Mouse (Mus musculus) forebrain, embryonic 16.5 days (tissue): ENCODE data around the gene 1300017J02Rik. TPM values are rescaled to one million over a fixed set of nuclear protein-coding genes. Genes with fewer than 3 reads are reported as not detected.

Experiments
- ATAC-seq: fragments of 200-750 bp; cut with Nextera tagmentation; 2 replicates; pipeline ENCODE4 v1.8.0; 2017; ENCODE audit warnings: mild to moderate bottlenecking, moderate library complexity
- H3K27ac ChIP-seq: fragments of 300-500 bp; sonication (generic); 2 replicates; pipeline ENCODE4 v1.5.1; 2014; ENCODE audit warnings: low read length, control low read depth
- H3K27me3 ChIP-seq: fragments of 300-500 bp; sonication (generic); replicated peaks from 2 replicates; pipeline ENCODE4 v1.6.1; 2014; ENCODE audit warnings: low read length; ENCODE audit not compliant: control insufficient read depth, insufficient read depth
- H3K36me3 ChIP-seq: fragments of 300-500 bp; sonication (generic); 2 replicates; pipeline ENCODE4 v1.6.1; 2014; ENCODE audit not compliant: control insufficient read depth, insufficient read depth
- H3K4me1 ChIP-seq: fragments of 300-500 bp; sonication (generic); replicated peaks from 2 replicates; pipeline ENCODE4 v1.6.1; 2014; ENCODE audit warnings: low read length; ENCODE audit not compliant: control insufficient read depth, insufficient read depth
- H3K4me2 ChIP-seq: fragments of 300-500 bp; sonication (generic); 2 replicates; pipeline ENCODE4 v1.6.1; 2014; ENCODE audit warnings: mild to moderate bottlenecking, low read length, control low read depth
- H3K4me3 ChIP-seq: fragments of 300-500 bp; sonication (generic); replicated peaks from 2 replicates; pipeline ENCODE4 v1.5.1; 2014; ENCODE audit warnings: mild to moderate bottlenecking, low read length, control low read depth
- H3K9ac ChIP-seq: fragments of 300-500 bp; sonication (generic); replicated peaks from 2 replicates; pipeline ENCODE4 v1.6.1; 2014; ENCODE audit warnings: low read depth, low read length, control low read depth
- H3K9me3 ChIP-seq: fragments of 300-500 bp; sonication (generic); 2 replicates; pipeline ENCODE4 v1.6.1; 2016; ENCODE audit warnings: low read length; ENCODE audit not compliant: control insufficient read depth
- WGBS: fragments of 180-500 bp; shearing (Covaris S2); extraction: QIAGEN DNeasy Blood & Tissue Kit; methylation state at CpG from one replicate; pipeline ENCODE4 v1.1.7; 2014; 5-methylcytosine and 5-hydroxymethylcytosine counted together
- polyA plus RNA-seq: library from polyadenylated mRNA; unstranded; fragments of >200 nt; fragmentation: Nextera tagmentation; extraction: Ambion mirVana; gene quantifications from 2 replicates; pipeline ENCODE4 v1.2.1, GENCODE M21; 2015

1300017J02Rik gene
- polyA plus RNA-seq, 1 experiment from 2014 or later: 1.1 TPM

GRCm38 (mm10) chr9:103228370-103229003 is 76.4 kb downstream of the 1300017J02Rik start:
- no peaks in the 10 kb centered on the region for H3K27me3 ChIP-seq
- no peak overlapping the region for H3K9ac ChIP-seq
- H3K4me1 ChIP-seq: peaks cover 9% of the 10 kb centered on the region; the same call in 1 of the 2 replicates
- no peak overlapping the region for H3K27ac ChIP-seq
- H3K4me2 ChIP-seq: no peak overlapping the region
- H3K9me3 ChIP-seq: no peaks in the 10 kb centered on the region
- 79% methylated on average over 13 of the region's 13 CpGs for WGBS
- no peak overlapping the region for H3K4me3 ChIP-seq
- ATAC-seq: no peak
- no peaks in the 10 kb centered on the region for H3K36me3 ChIP-seq

- Histone ChIP-seq H3K27me3 (no peaks in the 10 kb centered on the region), H3K4me2 (no peak overlapping the region), H3K36me3 (no peaks in the 10 kb centered on the region), H3K9ac (no peak overlapping the region), H3K4me3 (no peak overlapping the region), H3K27ac (no peak overlapping the region), H3K4me1 (peaks cover 9% of the 10 kb centered on the region; the same call in 1 of the 2 replicates), H3K9me3 (no peaks in the 10 kb centered on the region)
- ATAC-seq: no peak
- WGBS: 93% methylated on average over 16 of the region's 16 CpGs
Measured at GRCm38 (mm10) chr9:103227760-103228159, 77.1 kb downstream of the 1300017J02Rik start.

GRCm38 (mm10) chr9:103226806-103227205 is 78.1 kb downstream of the 1300017J02Rik start:
- Histone ChIP-seq H3K9me3 (no peaks in the 10 kb centered on the region), H3K4me2 (no peak overlapping the region), H3K27me3 (no peaks in the 10 kb centered on the region), H3K27ac (no peak overlapping the region), H3K9ac (no peak overlapping the region), H3K4me1 (peaks cover 9% of the 10 kb centered on the region; the same call in 1 of the 2 replicates), H3K4me3 (no peak overlapping the region), H3K36me3 (no peaks in the 10 kb centered on the region)
- 94% methylated on average over 15 of the region's 15 CpGs for WGBS
- no peak for ATAC-seq

- 65% methylated on average over 3 of the region's 3 CpGs for WGBS
- Histone ChIP-seq H3K36me3 (no peaks in the 10 kb centered on the region), H3K4me3 (no peak overlapping the region), H3K9me3 (no peaks in the 10 kb centered on the region), H3K27ac (no peak overlapping the region), H3K27me3 (no peaks in the 10 kb centered on the region), H3K9ac (no peak overlapping the region), H3K4me1 (peaks cover 6% of the 10 kb centered on the region; the same call in 1 of the 2 replicates), H3K4me2 (no peak overlapping the region)
- no peak for ATAC-seq
Measured at GRCm38 (mm10) chr9:103225464-103225863, 79.4 kb downstream of the 1300017J02Rik start.

- no peak for ATAC-seq
- Histone ChIP-seq H3K4me1 (no peaks in the 10 kb centered on the region), H3K9ac (no peak overlapping the region), H3K27me3 (no peaks in the 10 kb centered on the region), H3K36me3 (no peaks in the 10 kb centered on the region), H3K4me3 (no peak overlapping the region), H3K9me3 (no peaks in the 10 kb centered on the region), H3K27ac (no peak overlapping the region), H3K4me2 (no peak overlapping the region)
- WGBS: 91% methylated on average over 7 of the region's 7 CpGs
Measured at GRCm38 (mm10) chr9:103224721-103225120, 80.2 kb downstream of the 1300017J02Rik start.

GRCm38 (mm10) chr9:103214281-103214680 is 90.6 kb downstream of the 1300017J02Rik start:
- Histone ChIP-seq H3K4me2 (no peak overlapping the region), H3K27ac (no peak overlapping the region), H3K4me1 (no peaks in the 10 kb centered on the region), H3K27me3 (no peaks in the 10 kb centered on the region), H3K36me3 (no peaks in the 10 kb centered on the region), H3K9me3 (no peaks in the 10 kb centered on the region), H3K4me3 (no peak overlapping the region), H3K9ac (no peak overlapping the region)
- ATAC-seq: no peak
- WGBS: 90% methylated on average over 6 of the region's 6 CpGs

- no peak overlapping the region for H3K27ac ChIP-seq
- WGBS: 46% methylated on average over 2 of the region's 2 CpGs
- no peak for ATAC-seq
Measured at GRCm38 (mm10) chr9:103213631-103214030, 91.3 kb downstream of the 1300017J02Rik start.

GRCm38 (mm10) chr9:103212654-103213420 is 92.0 kb downstream of the 1300017J02Rik start:
- no peak for ATAC-seq
- Histone ChIP-seq H3K4me3 (no peak overlapping the region), H3K36me3 (no peaks in the 10 kb centered on the region), H3K4me2 (no peak overlapping the region), H3K4me1 (0 out of 2 replicates have a peak, but pooled peaks cover 2% of the 10 kb centered on the region), H3K9ac (no peak overlapping the region), H3K27ac (no peak overlapping the region), H3K27me3 (no peaks in the 10 kb centered on the region), H3K9me3 (no peaks in the 10 kb centered on the region)
- WGBS: 79% methylated on average over 28 of the region's 28 CpGs

More at GRCm38 (mm10) chr9:103213631-103214030, 91.3 kb downstream of the 1300017J02Rik start:
- Histone ChIP-seq H3K4me1 (0 out of 2 replicates have a peak, but pooled peaks cover 2% of the 10 kb centered on the region), H3K4me3 (no peak overlapping the region), H3K27me3 (no peaks in the 10 kb centered on the region), H3K9ac (no peak overlapping the region), H3K36me3 (no peaks in the 10 kb centered on the region), H3K9me3 (no peaks in the 10 kb centered on the region), H3K4me2 (no peak overlapping the region)

GRCm38 (mm10) chr9:103208802-103209423 is 96.0 kb downstream of the 1300017J02Rik start:
- Histone ChIP-seq H3K9me3 (no peaks in the 10 kb centered on the region), H3K4me3 (no peak overlapping the region), H3K27me3 (no peaks in the 10 kb centered on the region), H3K4me2 (no peak overlapping the region), H3K36me3 (no peaks in the 10 kb centered on the region), H3K4me1 (0 out of 2 replicates have a peak, but pooled peaks cover 2% of the 10 kb centered on the region), H3K9ac (no peak overlapping the region), H3K27ac (no peak overlapping the region)
- WGBS: 42% methylated on average over 6 of the region's 6 CpGs
- ATAC-seq: no peak
